Mouse (Mus musculus): ENCODE data around the gene Vegfb. TPM values are rescaled to one million over a fixed set of nuclear protein-coding genes. Genes with fewer than 3 reads are reported as not detected.

Vegfb gene
- polyA plus RNA-seq, 2 experiments, result 44.9 to 46.7 TPM

DNA sequence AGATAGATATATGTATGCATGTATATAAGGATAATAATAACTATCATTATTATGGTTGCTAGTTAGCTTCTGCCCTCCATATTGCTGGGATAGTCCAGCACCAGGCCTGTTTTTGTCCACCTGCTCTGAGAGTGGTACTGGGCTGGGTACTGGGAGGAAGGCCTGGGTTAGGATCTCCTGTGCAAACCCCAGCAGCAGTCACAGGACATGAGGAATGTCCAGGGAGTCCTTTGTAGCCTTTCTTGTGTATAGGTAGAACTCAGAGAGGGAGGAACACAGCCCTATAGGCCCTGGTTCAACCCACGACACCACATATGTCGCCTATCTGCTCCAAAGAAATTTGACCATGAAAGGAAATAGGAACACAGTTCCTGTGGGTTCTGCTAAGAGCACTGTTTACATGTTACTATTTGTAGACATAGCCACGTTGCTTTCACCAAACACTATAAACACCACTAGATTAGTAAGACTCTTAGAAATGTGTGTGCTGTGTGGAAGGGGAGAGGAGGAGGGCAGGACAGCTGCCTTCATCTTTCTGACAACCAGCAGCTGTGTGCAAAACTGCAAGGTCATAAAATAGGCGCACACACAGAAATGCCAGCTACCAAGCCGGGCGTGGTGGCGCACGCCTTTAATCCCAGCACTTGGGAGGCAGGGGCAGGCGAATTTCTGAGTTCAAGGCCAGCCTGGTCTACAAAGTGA, 19.6 kb upstream of the Vegfb start:
- Histone ChIP-seq H3K27me3 (ENCODE audit: control insufficient read depth, insufficient read depth, low read length) (no peaks in the 10 kb centered on the region), H3K9ac (ENCODE audit: low read depth, low read length, severe bottlenecking) (no peak overlapping the region), H3K4me3 (replicated peaks; ENCODE audit: low read length) (no peak overlapping the region), H3K4me1 (ENCODE audit: control insufficient read depth, insufficient read depth, low read length) (no peaks in the 10 kb centered on the region), H3K9me3 (ENCODE audit: control insufficient read depth, low read length) (no peaks in the 10 kb centered on the region), H3K4me2 (replicated peaks; ENCODE audit: low read depth, low read length, severe bottlenecking) (no peak overlapping the region), H3K27ac (replicated peaks; ENCODE audit: low read depth, low read length) (no peak overlapping the region), H3K36me3 (ENCODE audit: control insufficient read depth, insufficient read depth, low read length) (no peaks in the 10 kb centered on the region)
- WGBS, result 75% methylated on average over 9 of the region's 9 CpGs
- TF ChIP-seq POLR2A (IDR thresholded peaks at IDR 0.05; ENCODE audit: borderline replicate concordance, extremely low read depth, insufficient read depth, insufficient read length), result no peak
- ATAC-seq (ENCODE audit: low FRiP score, low read depth) (no peak), DNase-seq (ENCODE audit: low spot score) (no peak)

DNA sequence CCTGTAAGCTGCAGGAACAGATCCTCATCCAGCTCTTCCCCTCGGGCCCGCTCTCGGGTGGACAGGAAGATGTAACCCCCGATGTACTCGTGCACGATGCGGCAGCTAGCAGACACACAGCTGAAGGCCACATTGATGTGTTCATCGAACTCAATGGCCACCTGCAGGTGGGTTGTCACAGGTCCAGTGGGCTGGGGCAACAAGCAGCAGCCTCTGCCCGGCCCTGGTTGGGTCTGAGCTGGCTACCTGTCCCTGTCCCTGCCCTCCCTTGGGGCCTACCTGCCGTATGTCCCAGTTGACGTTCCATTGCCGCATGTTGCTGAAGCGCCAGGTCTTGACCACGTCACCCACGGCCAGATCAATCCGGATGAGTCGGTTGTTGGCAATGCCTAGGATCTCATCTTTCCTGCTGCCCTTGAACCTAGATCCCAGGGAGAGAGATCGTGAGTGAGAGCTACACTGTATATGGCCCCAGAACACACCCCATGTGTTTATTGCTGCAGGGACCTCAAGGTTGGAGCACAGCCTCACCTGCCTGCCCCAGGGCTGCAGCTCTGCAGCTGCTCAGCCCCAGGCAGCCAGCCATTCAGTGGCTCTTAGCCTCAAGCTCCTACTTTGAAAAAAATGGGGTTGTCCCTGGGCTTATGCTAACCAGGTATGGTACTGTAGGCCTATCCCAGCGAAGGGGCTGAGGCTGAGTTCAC, 12.1 kb upstream of the Vegfb start:
- no peak for ATAC-seq (ENCODE audit: low FRiP score, low read depth)
- 94% methylated on average over 19 of the region's 19 CpGs for WGBS

DNA sequence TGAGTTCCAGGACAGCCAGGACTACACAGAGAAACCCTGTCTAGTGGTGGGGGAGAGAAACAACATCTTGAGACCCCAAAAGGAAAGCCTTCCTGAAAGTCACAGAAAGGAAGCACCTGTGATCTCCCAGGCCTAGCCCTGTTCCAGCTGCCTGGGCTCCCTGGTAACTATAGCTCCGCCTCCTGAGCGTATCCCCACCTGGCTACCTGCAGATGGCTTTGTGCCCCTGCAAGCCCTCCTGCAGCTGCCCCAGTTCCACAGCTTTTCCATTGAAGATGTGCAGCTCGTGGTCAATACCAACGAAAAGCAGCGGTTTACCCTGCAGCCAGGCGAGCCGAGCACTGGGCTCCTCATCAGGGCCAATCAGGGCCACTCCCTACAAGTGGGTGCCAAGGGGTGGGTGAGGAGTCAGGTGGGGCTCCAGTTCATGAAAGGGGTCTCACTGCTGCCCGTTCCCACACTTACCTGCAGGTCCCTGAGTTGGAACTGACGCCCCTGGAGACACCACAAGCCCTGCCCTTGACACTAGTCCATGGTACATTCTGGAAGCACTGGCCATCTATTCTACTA, 10.4 kb upstream of the Vegfb start:
- DNase-seq (ENCODE audit: low spot score), result no peak
- H3K9me3 ChIP-seq (ENCODE audit: control insufficient read depth, low read length), result no peaks in the 10 kb centered on the region
- no peaks in the 10 kb centered on the region for H3K27me3 ChIP-seq (ENCODE audit: control insufficient read depth, insufficient read depth, low read length)
- no peak for TF ChIP-seq POLR2A (IDR thresholded peaks at IDR 0.05; ENCODE audit: borderline replicate concordance, extremely low read depth, insufficient read depth, insufficient read length)
- H3K9ac ChIP-seq (ENCODE audit: low read depth, low read length, severe bottlenecking), result no peak overlapping the region
- ATAC-seq (ENCODE audit: low FRiP score, low read depth), result no peak
- H3K4me1 ChIP-seq (ENCODE audit: control insufficient read depth, insufficient read depth, low read length), result peaks cover 22% of the 10 kb centered on the region
- H3K27ac ChIP-seq (replicated peaks; ENCODE audit: low read depth, low read length), result no peak overlapping the region
- H3K4me3 ChIP-seq (replicated peaks; ENCODE audit: low read length), result no peak overlapping the region
- WGBS, result 79% methylated on average over 9 of the region's 9 CpGs
- peaks cover 22% of the 10 kb centered on the region for H3K36me3 ChIP-seq (ENCODE audit: control insufficient read depth, insufficient read depth, low read length)
- no peak overlapping the region for H3K4me2 ChIP-seq (replicated peaks; ENCODE audit: low read depth, low read length, severe bottlenecking)

More for the DNA sequence above, 12.1 kb upstream of the Vegfb start:
- Histone ChIP-seq H3K9ac (ENCODE audit: low read depth, low read length, severe bottlenecking) (no peak overlapping the region), H3K36me3 (ENCODE audit: control insufficient read depth, insufficient read depth, low read length) (peaks cover 22% of the 10 kb centered on the region), H3K4me3 (replicated peaks; ENCODE audit: low read length) (no peak overlapping the region), H3K27ac (replicated peaks; ENCODE audit: low read depth, low read length) (no peak overlapping the region), H3K4me2 (replicated peaks; ENCODE audit: low read depth, low read length, severe bottlenecking) (no peak overlapping the region), H3K4me1 (ENCODE audit: control insufficient read depth, insufficient read depth, low read length) (peaks cover 17% of the 10 kb centered on the region), H3K27me3 (ENCODE audit: control insufficient read depth, insufficient read depth, low read length) (no peaks in the 10 kb centered on the region), H3K9me3 (ENCODE audit: control insufficient read depth, low read length) (no peaks in the 10 kb centered on the region)
- no peak for DNase-seq (ENCODE audit: low spot score)
- no peak for TF ChIP-seq POLR2A (IDR thresholded peaks at IDR 0.05; ENCODE audit: borderline replicate concordance, extremely low read depth, insufficient read depth, insufficient read length)

DNA sequence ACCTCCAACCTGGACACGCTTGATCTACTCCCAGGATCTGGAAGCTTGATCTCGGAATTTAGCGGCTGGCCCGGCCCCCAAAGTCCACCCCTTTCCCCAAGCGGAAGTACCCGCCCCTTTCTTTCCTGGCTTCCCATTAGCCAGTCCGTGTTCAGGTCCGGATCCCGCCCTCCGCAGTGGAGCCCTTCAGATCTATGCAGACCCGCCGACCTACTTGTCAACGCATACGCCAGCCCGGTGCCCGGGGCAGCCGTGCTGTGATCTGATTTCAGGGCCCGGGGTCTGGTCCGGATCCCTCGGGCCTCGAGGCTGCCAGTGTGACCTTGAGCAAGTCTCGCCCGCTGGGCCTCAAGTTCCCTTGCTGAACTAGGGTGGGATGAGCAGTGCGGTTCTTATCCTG, 8.6 kb upstream of the Vegfb start, which contains the start of the genes Nudt22 and Trpt1:
Gene Nudt22, minus strand, starts transcription at position 112 of the 400 bp plus-strand sequence.
Gene Trpt1, plus strand, starts transcription at position 126 of the 400 bp plus-strand sequence.
- TF ChIP-seq POLR2A (IDR thresholded peaks at IDR 0.05; ENCODE audit: borderline replicate concordance, extremely low read depth, insufficient read depth, insufficient read length), result peak; percentile 32; the same call in 1 of the 2 replicates
- Histone ChIP-seq H3K4me2 (replicated peaks; ENCODE audit: low read depth, low read length, severe bottlenecking) (peak within 1 kb of the TSS; percentile 81), H3K9me3 (ENCODE audit: control insufficient read depth, low read length) (no peaks in the 10 kb centered on the region), H3K9ac (ENCODE audit: low read depth, low read length, severe bottlenecking) (peak within 1 kb of the TSS; percentile 68), H3K27ac (replicated peaks; ENCODE audit: low read depth, low read length) (peak within 1 kb of the TSS; percentile 63), H3K4me3 (replicated peaks; ENCODE audit: low read length) (peak within 1 kb of the TSS; percentile 62), H3K27me3 (ENCODE audit: control insufficient read depth, insufficient read depth, low read length) (no peaks in the 10 kb centered on the region), H3K36me3 (ENCODE audit: control insufficient read depth, insufficient read depth, low read length) (peaks cover 22% of the 10 kb centered on the region), H3K4me1 (ENCODE audit: control insufficient read depth, insufficient read depth, low read length) (peaks cover 29% of the 10 kb centered on the region)
- peak; percentile 80 for ATAC-seq (ENCODE audit: low FRiP score, low read depth)
- peak; percentile 88 for DNase-seq (ENCODE audit: low spot score)
- WGBS, result 0% methylated on average over 24 of the region's 24 CpGs

DNA sequence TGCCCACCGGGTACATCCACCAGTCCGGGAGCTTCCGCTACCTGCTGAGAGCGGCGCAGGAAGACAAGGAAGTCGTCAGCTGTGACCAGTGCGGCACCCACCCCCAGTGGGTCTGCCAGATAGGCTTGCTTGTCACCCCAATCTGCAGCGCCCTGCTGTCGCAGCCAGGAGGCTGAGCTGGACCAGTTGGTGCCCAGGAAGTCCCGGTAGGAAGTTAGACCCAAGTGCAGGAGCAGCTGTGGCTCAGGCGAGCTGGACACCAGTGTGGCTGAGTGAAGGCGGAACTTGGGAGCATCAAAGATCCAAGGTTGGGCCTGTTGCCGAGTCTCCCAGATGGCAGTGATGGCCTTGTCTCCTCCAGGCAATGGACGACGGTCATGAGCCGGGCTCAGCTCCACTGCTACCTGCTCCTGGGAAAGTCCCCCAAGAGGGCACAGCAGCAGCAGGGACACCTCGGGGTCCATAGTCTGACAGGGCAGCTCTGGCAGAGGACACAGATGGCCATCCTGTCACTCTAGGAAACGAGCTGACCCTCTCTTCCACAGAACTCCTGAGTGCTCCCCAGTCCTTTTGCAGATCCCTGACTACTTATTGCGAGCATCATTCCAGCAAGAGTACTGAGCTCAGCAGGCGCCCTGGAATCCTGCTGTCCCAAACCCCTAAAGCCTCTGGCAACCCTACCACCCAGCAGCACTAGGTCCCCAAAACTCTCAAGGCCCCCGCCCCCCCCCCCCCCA, 8.0 kb upstream of the Vegfb start:
- DNase-seq (ENCODE audit: low spot score) (no peak), ATAC-seq (ENCODE audit: low FRiP score, low read depth) (no peak)
- Histone ChIP-seq H3K9me3 (ENCODE audit: control insufficient read depth, low read length) (no peaks in the 10 kb centered on the region), H3K9ac (ENCODE audit: low read depth, low read length, severe bottlenecking) (peak overlapping the region; percentile 68), H3K4me3 (replicated peaks; ENCODE audit: low read length) (peak overlapping the region; percentile 62), H3K27ac (replicated peaks; ENCODE audit: low read depth, low read length) (no peak overlapping the region; the same call in 1 of the 2 replicates), H3K4me2 (replicated peaks; ENCODE audit: low read depth, low read length, severe bottlenecking) (peak overlapping the region; percentile 81), H3K36me3 (ENCODE audit: control insufficient read depth, insufficient read depth, low read length) (peaks cover 21% of the 10 kb centered on the region), H3K27me3 (ENCODE audit: control insufficient read depth, insufficient read depth, low read length) (no peaks in the 10 kb centered on the region), H3K4me1 (ENCODE audit: control insufficient read depth, insufficient read depth, low read length) (peaks cover 29% of the 10 kb centered on the region)
- TF ChIP-seq POLR2A (IDR thresholded peaks at IDR 0.05; ENCODE audit: borderline replicate concordance, extremely low read depth, insufficient read depth, insufficient read length), result no peak
- 46% methylated on average over 21 of the region's 21 CpGs for WGBS
